Mouse (Mus musculus): ENCODE measurements around the gene Gm21987. TPM values are rescaled to one million over a fixed set of nuclear protein-coding genes. Genes with fewer than 3 reads are reported as not detected.

The Gm21987 gene
- total RNA-seq, 2 experiments from 2014 or later, result not detected

DNA sequence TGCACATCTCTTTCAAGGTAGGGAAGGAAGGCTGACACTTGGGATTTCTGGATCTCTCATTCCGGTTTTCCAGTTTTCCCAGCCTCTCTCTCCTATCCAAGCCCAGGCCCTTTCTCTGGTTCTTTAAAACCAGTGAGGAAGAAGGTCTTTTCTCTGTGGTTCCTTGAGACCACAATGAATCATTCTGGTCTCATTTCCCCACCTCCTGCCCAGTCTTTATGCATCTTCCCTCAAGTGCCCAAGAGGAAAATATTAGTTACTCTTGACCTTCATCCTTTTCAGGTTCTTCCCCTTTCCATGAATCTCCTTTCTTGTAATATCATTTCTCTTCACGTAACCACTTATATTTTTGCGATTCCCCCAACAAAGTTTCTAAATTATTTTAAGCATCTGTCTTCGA, 38.9 kb downstream of the Gm21987 start:
- DNase-seq (ENCODE audit: low spot score in 2 of 2), result no peak
- intact Hi-C loops (cut with DNase I), result no loop called here

DNA sequence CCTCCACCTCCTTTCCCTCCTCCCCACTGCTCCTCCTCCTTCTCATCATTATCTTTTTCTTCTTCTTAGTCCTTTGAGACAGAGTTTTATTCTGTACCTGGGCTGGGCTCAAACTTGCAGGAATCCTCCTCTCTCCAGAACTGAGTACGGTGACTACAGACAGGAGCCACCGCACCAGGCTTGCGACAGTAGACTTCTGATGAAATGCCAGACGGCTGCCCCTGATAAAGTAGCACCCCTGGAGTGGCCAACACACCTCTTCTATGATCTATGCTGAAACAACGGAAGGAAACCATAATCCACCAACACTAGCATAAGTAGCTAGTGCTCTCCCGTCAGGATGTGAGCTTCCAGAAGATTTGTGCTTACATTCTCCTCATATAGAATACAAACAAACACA, 40.5 kb downstream of the Gm21987 start:
- intact Hi-C loops (cut with DNase I), result no loop called here
- DNase-seq (ENCODE audit: low spot score in 2 of 2), result no peak

DNA sequence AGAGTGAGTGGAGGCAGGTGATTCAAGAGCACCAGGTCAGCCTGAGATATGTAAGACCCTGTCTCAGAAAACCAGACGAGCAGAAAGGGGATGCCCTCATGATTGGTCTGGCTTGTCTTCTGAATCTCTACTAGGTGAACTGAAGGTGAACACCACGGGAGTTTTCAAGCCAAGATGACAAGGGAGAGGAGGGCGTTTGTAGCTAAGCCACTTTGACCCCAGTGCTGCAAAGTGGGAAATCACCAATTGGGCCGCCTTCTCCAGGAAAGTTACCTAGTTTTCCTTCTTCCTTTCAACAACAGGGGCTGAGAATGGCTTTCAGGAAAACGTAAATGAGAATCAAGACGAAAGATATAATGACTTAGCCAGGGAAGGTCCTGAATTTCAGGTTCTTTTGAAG, 41.9 kb downstream of the Gm21987 start:
- intact Hi-C loops (cut with DNase I), result no loop called here
- DNase-seq (ENCODE audit: low spot score in 2 of 2), result no peak

DNA sequence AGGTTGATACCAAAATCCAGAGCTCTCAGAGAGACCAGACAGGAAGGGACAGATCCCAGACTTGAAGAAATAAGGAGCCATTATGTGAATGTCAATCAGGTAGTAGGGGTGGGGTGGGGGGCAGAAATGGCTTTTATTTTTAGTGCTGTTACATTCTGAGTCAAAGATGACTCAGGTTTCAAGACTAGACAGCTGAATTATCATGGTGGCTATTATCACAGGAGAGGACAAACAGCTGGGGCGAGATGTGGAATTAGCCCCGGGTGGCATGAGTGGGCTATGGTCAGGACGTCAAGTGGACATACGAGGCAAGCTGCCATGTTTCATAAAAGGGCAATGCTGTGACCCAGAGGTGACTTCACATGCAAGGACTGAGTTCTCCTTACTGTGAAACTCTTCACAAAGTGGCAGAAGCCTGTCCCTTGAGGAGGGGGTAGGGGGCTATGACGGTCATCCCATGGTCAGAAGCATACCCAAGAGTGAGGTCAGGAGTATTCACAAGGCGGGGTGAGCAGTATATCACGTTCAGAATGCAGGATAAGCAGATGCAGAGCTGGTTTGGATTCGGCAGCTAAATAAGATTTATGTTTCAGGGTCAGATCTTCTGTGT, 42.5 kb downstream of the Gm21987 start:
- intact Hi-C loops (cut with DNase I), result no loop called here
- no peak for DNase-seq (ENCODE audit: low spot score in 2 of 2)

DNA sequence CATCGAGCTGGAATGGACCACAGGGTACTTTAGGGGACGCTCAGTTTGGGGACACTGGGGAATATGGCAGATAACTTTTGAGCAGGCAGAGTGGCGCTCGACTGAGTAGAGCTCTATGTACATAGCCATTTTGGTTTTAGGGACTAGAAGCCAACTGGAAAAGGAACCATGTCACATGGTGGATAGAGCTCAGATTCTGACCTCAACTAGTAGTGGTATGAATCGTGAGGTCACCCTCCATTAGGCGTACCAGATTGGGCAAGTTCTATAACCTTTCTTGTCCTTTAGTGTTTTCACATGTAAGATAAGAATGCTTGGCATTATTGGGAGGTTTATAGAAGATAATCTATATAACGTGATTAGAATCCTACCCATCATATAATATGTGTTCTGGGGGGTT, 43.5 kb downstream of the Gm21987 start:
- intact Hi-C loops (cut with DNase I), result no loop called here
- DNase-seq (ENCODE audit: low spot score in 2 of 2), result no peak

DNA sequence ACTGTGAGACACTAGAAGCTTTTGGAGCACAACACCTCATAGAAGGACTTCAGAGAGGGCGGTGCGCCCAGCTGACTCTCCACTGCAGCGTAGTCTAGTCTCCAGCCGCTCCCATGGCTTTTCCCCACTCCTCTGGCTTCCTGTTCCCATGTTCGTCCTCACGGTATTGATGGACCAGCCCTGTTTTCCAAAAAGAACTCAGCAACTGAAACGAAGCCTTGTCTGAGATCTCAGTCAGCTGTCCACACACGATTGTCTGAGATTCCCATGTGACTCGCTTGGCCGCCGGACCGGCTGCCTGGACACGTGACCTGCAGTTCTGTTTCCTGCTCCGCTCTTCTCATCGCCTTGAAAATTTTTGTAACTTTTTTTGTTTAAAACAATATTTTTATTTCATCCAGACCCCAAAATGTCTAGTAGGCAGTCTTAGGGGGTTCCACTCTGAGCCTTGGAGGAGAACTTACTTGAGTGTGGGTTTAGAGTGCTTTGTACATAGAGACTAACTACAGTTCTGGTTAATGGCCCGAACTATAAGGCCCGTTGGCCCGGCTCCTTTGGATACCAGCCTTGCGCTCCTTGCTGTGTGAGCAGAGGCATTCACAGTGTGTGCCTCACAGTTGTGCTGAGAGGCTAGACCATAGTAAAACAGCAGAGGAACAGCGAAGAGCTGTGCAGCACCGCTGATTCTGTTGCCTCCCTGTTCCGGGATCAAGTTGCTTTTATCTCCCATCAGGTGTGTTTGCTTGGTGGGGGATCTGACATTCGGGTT, 45.5 kb downstream of the Gm21987 start:
- no peak for DNase-seq (ENCODE audit: low spot score in 2 of 2)
- intact Hi-C loops (cut with DNase I), result no loop called here

DNA sequence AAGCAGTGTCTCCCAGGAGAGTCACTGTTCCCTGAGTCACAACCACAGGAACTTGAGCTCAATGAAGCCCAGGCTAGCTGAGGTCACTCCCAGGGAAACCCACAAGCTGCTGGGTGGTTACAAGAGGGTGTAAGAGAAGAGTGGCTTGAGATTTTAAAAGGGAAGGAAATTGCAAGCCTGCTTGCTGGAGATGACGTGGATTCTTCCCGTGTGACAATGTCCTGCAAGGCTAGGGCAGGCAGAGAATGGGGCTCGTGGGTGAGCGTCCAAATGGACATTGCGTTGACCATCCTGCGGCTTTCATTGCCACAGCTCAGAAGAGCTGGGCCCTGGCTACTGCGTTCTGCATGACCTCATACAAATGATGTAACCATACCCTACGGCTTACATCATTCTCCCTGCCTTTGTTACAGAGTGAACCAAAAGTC, 47.4 kb downstream of the Gm21987 start:
- DNase-seq (ENCODE audit: low spot score in 2 of 2), result no peak
- intact Hi-C loops (cut with DNase I), result no loop called here

DNA sequence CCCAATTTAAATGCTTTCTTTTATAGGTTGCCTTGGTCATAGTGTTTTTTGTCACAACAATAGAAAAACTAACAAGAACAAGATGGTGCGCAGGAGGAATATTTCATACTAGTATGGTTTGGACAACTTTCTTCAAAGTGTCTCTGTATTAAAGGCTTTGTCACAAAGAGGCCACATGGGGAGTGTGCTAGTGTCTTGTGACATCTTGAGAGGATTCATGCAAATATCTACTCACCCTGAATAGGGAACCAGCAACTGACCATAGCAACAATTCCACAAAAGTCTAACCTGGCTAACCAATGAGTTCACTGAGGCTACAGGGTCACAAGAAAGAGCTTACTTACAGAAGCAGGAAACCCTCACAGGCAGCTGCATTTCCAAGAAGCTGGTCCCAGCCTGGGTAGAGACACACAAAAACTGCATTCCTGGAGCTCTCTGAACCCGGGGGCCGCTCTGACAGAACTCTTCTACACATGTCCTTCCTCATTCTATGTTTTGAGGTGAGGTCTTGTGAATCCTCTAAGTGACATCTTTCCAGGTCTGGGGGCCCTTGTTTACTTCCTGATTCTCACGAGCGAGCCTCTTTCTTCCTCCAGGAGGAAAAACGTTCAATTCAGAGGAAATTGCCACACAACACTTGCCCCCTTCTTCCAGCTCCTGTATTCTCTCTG, 48.4 kb downstream of the Gm21987 start:
- no peak for DNase-seq (ENCODE audit: low spot score in 2 of 2)
- intact Hi-C loops (cut with DNase I), result no loop called here

DNA sequence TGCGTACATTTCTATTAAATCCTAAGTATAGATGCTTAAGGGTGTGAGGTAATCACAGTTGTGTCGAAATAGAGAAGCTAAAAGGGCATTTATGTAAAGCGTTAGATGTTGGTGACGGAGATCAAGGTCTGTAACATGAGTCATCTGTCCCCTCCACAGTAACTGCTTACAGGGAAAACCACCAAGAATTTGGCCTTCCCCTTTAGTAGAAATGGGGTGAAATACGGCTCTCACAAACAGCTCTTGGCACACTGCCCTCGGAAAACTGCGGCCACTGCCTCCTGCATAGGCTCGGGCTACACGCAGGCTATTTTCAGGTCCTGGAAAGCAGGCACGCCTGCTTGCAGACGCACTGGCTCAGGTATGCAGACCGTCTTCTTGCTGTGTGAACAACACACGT, 49.3 kb downstream of the Gm21987 start:
- intact Hi-C loops (cut with DNase I), result no loop called here
- DNase-seq (ENCODE audit: low spot score in 2 of 2), result no peak

DNA sequence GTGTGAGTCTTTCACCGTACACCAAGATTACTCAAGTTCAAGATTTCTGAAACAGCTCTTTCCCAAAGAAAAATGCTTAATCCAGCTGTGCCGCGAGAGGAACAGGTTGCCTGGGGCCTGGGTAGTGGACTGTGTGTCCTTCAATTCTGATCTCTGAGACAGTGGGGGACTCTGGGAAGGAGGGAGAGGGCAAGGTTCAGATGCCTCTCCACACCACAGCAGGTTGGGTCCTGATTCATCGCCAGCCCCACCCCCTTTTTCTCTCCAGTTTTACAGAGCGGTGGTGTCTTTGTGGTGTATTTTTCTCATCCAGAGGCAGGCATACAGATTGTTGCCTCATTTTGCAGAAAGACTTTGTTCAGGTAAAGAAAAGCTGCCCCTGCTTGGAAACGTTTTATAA, 51.4 kb downstream of the Gm21987 start:
- intact Hi-C loops (cut with DNase I), result no loop called here
- DNase-seq (ENCODE audit: low spot score in 2 of 2), result no peak

DNA sequence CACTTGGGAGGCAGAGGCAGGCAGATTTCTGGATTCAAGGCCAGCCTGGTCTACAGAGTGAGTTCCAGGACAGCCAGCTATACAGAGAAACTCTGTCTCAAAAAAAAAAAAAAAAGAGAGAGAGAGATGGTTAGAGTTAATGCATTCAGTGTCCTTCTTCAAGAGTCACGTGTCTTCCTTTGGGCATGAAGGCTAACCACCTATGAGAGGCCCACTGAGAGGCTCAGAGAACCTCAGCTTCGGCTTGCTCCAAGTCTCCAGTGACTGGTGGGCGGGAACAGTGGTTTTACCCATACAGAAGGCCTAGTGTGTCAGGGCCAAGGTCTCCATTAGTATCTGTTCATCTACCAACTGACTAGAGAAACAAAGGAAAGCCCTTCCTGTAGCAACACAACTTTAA, 52.2 kb downstream of the Gm21987 start:
- no peak for DNase-seq (ENCODE audit: low spot score in 2 of 2)
- intact Hi-C loops (cut with DNase I), result no loop called here

DNA sequence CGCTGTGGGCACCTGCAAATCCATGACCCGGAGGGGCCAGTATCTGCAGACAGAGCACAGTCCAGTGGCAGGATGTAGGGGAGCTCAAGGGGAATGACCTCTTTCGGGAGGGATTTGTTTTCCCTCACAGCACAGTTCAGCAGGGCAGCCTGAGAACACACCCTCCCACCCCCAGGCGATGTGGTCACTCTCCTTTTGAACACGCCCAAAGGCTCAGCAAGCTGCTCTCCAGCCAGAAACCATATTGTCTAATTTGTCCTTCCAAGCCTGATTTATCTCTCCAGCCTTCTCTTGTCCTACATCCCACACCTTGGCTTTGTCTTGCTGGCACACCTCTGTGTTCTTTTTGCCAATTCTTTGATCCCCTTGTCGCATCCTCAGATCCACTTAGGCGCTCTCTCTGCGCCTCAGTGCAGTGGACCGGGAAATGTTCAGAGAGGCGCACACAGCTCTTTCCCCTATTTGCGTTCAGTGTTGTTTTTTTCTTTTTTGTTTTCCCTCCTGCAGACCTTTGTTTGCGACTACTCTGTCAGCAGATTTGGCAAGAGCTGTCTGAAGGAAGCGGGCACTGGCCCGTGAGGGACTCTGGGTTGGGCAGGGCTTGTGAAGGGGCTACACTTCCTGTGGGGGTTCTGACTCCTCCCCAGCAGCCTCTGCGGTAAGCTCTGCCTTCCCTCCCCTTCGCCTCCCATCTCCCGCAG, 52.8 kb downstream of the Gm21987 start:
- DNase-seq (ENCODE audit: low spot score in 2 of 2), result peak; percentile 12 to 15
- intact Hi-C loops (cut with DNase I), result no loop called here

DNA sequence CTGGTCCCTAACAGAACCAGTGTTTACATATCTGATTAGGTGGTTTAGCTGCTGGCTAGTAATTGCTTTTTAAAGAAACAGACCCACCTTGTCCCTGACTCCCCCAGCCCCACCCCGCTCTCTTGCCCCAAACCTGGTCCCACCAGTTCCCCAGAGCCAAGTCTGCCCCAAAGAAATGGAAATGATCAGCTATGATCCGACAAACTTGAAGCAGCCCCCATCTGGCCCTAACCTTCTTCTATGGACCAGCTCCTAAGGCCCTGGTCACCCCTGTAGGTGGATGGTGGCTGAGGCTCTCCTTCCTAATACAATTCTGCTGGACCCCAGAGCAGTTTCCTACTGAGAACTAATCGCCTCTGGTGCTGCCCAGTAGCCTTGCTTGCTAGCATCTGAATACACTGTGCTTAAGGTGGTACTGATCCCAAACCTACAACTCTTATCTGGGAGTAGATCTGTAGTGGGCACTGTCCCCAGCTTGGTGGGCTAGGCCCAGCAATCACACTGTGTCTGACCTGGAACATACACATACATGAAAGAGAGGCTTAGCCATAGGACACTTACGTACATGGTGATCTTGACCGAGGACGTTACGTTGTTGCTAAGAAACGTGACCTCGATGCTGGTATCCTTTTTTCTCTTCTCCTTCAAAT, 53.6 kb downstream of the Gm21987 start:
- intact Hi-C loops (cut with DNase I), result no loop called here

DNA sequence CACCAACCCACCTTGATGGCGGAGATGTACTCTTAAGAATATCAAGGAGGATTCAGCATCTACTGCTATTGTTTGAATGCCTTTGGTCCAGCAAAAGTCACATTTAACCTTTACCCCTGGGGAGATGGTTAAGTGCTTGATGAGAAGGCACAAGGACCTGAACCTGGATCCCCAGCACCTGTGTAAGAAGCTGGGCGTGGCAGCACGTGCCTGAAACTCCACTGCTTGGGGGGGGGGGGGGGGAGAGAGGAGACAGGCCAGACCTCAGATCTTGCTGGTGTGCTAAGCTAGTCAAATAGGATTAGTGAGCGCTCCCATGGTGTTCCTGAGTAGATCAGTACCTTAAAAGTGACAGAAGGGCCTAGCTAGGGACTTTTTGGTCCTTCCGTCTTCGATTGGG, 54.6 kb downstream of the Gm21987 start:
- DNase-seq (ENCODE audit: low spot score in 2 of 2), result no peak
- intact Hi-C loops (cut with DNase I), result no loop called here

More for the DNA sequence above, 53.6 kb downstream of the Gm21987 start:
- DNase-seq (ENCODE audit: low spot score in 2 of 2), result no peak

DNA sequence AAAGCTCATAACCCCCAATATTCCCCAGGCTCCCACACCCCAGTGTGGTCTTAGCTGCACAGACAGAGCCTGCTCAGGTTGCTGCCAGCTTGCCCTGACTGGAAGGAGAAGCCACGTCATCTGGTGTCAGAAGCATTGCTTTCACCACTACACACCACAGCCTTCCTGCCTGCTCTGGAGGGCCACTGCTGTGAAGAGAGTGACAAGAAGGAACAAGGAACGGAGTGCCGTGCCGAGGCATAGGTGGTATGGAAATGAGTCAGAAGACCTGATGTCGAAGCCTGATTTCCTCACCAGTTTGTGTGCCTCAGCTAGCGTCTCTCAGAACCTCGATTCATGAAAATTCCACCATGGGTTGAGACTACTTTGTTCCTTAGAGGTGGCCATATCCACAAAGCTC, 56.8 kb downstream of the Gm21987 start:
- DNase-seq (ENCODE audit: low spot score in 2 of 2), result no peak
- intact Hi-C loops (cut with DNase I), result no loop called here

DNA sequence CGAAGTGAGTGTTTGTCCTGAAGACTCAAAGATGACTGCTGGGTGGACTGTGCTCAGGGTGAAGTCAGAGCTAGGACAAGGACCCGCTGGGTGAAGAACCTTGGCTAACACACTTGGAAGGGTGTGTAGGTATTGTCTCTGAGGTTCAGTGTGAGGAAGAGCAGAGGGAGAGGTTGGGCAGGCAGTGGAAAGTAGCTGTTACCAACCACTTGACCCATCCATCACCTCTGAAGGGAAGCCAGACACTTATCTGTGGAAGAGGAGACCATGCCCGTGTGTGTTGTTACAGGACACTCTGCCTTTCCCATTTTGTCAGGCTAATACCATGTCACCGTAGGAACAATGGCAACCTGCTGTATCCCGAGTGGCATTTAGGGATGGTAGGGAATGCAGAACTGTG, 59.5 kb downstream of the Gm21987 start:
- intact Hi-C loops (cut with DNase I), result no loop called here
- DNase-seq (ENCODE audit: low spot score in 2 of 2), result no peak

DNA sequence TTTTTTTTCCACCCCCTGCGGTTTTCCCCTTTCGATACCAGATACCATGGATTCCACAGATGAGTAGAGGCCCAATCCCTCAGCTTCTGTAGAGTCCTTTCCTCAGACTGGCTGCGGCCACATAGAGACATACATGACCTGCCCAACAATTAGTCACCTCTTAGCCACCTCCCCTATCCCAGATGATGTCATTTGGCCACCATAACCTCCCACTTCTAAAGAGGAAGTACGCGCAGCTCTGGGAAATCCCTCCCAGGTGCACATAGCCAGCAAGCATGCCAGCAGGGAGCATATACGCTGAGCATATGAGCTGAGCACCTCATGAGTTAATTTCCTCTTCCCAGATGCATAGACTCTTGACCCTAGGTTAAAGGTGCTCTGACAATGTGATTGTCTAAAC, 59.9 kb downstream of the Gm21987 start:
- no peak for DNase-seq (ENCODE audit: low spot score in 2 of 2)
- intact Hi-C loops (cut with DNase I), result no loop called here

DNA sequence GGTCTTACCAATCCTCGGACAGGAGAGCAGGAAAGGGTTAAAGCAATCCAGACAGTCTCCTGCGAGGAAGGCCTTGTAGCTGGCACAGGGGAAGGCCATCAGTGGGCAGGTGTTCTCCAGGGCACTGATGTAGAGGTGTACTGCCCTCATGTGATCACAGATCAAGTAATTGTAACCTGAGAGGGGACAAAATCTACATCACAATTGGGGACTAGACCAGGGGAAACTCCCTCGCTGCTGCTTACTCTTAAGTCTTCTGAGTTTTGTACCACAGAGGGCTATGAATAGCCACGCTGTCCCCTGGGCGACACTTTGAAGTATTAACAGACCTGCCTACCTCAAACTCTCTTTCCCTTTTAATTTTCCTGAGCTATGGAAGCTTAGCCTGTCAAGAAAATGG, 60.7 kb downstream of the Gm21987 start:
- no peak for DNase-seq (ENCODE audit: low spot score in 2 of 2)
- intact Hi-C loops (cut with DNase I), result no loop called here

DNA sequence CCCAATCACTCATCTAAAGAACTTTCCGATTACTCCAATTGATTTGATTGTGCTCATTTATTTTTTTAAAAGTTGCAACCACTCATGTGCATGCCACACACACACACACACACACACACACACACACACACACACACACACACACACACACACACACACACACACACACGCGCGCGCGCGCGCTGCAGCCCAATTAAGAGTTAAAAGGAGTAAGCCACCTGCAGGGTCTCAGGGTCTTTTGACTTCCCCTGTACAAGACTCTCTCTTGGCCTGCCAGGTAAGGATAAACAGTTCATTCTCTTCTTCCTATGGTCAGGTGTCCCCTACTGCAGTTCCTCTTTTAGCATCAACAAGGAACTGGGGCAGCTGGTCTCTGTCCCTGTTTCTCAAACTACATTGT, 61.6 kb downstream of the Gm21987 start:
- no peak for DNase-seq (ENCODE audit: low spot score in 2 of 2)
- intact Hi-C loops (cut with DNase I), result no loop called here
